Mouse (Mus musculus): ENCODE measurements around the gene Hoxb5.

- TF ChIP-seq POLR2A (IDR thresholded peaks at IDR 0.05; ENCODE audit: control insufficient read depth, extremely low read depth, insufficient read depth, low read length, poor library complexity) (no peak), CTCF (IDR thresholded peaks at IDR 0.05; ENCODE audit: borderline replicate concordance, control insufficient read depth, extremely low read depth, insufficient read depth, low read length, poor library complexity) (no peak)
Measured at GRCm38 (mm10) chr11:96310183-96310938, 7.2 kb downstream of the Hoxb5 start.
